Mouse (Mus musculus) thymus, postnatal 10 days (tissue): ENCODE results near the gene AA467197.

Experiments
- DNase-seq, 2 experiments: peaks; one replicate each; pipeline ENCODE4 v3.0.0; 2021; ENCODE audit warnings: low spot score in 2 of 2

AA467197 gene

DNA sequence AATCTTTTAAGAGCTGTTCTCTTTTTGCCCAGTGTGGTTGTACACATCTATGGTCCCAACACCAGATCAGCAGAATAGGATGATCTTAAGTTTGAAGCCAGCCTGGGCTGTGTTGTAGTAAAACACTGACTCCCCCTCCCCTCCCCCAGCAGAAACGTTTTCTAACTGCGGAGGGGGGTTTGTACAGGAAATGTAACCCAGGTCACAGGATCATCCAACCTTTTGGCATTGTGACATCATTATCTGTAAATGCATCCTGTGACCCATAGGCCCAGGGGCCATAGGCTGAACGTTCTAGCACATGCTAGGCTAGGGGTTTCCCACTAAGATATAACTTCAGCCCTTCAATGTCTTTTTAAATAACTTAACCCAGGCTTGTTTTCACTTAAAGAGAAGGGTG is at the start of gene AA467197:
AA467197 (plus strand) TSS at position 301 of the 400 bp plus-strand sequence.
- no peak for DNase-seq

DNA sequence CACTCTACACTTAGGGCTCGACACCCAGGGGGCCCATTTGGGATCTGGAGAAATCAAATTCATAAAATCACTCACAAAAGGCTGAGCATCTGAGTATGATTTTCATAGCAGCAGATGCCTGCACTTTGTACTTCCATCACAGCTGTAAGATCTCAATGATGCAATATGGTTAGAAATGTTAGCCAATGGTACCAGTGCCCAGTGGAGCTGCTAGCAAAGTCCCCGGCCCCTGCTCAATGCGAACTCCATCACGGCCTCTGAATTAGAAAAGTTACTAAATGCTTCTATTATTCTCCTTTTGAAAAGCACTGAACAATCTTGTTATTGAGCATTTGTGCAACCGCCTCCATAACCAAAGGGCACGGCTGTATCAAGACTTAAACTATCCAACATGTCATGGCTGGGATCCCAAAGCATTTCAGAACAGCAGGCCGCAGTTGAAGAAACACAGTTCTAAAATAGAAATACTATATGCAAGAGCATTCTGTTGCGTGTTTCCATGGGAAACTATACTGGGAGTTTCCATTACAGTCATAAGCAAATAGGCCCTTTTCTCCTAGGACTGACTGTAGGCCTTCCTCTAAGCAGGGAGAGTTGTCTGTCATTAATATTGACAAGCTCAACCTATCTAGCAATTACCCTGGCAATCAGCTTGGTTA is 48.8 kb upstream of the AA467197 start:
- DNase-seq: no peak

DNA sequence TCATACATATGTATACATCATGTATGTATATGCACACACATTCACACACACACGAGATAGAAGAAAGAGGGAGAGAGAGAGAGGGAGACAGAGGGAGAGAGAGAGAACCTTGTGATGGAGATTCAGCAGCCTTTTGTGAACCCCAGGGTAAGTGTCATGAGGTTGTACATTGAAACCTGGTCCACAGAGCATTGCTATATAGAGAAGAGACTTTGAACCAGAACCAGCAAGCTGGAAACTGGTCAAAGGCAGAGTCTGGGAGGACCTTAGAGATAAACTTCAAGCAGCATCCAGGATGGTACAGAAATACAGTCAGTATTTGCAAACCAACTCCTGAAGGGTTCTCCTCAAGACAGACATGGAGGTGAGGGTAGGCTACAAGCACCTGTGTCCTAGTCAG is 46.4 kb upstream of the AA467197 start:
- DNase-seq: no peak

DNA sequence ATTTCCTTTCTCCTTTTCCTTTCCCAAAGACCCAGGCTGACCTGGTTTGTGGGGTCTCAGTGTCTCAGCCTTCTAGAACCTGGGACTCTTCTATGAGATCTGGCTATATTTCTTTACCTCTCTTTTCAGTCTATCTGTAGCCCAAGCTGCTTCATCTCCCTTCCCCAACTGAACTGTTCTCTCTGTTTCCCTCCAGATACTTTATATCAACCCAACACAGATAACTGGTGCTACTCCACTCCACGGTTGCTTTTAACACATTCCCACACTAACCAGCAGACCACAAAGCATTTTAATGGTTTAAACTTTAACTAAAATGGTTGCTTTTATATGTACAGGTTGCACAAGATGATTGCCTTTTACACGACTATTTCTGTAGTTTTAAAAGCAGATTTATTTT is 45.6 kb upstream of the AA467197 start:
- DNase-seq: no peak

DNA sequence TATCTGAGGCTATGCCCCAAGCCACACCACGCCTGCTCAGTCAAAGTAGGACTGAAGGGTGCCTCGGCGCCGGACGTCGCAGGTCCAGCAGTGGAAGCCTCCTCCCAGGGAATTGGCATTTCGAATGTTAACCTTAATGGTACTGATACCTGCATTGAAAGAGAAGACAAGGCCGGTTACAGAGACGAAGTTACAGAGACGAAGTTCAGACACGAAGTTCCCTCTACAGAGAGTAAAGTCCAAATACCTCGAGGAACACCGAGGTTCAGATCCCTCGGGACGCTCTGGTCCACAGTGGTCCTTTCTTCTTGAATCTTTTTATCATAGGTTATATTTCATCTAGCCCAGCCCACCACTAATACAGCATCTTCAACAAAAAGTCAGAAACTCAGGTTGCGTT is 41.3 kb upstream of the AA467197 start:
- no peak for DNase-seq

DNA sequence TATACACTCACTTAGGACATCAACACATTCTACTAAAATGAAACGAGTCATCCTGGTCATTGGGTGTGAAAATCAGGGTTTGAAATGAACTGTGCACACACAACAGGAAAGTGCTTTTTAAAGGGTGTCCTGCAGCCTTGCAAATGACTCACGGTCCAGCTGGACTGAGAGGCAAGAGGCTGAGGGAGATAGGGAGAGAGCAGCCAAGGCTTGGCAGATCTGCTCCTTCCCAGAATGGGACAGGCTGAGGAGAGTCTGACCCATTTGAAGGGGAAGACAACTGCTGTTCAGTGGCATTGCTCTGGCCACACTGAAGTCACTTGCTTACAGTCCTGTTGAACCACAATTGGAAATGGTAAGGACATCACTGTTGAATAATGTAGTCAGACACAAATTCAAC is 37.0 kb upstream of the AA467197 start:
- no peak for DNase-seq

DNA sequence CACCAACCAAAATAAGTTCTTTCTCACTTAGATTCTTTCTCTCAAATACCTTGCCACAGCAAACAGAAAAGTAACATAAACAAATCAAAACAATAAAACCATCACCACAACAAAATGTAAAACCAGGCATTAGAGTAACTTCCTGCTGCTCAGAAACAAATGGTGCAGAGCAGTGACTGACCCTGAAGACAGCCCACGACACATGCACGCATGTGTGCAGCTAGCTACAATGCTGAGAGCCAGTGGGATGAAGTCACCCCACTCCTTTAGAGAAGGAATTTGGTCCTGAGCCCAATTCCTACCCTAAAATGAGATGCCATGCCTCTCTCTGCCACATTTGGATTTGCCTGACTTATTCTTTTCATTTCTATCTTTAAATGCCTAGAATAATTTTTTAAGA is 35.4 kb upstream of the AA467197 start:
- no peak for DNase-seq

DNA sequence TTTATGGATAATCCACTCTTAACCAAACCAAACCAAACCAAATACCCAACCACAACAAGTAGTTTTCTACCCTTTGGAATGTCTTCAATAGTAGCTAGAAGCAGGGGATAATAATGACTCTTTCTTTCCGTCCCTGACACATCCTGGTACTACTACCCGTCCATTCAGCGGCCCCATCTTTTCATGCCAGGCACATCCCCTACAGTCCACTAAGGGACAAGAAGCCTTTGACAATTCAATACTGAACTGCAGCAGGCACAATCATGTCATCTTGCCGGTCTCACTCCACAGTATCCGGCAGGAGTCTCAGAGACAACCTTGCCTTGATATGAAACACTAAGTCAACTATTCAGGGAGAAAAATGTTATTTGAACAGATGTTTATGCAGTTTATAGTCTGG is 31.0 kb upstream of the AA467197 start:
- no peak for DNase-seq

DNA sequence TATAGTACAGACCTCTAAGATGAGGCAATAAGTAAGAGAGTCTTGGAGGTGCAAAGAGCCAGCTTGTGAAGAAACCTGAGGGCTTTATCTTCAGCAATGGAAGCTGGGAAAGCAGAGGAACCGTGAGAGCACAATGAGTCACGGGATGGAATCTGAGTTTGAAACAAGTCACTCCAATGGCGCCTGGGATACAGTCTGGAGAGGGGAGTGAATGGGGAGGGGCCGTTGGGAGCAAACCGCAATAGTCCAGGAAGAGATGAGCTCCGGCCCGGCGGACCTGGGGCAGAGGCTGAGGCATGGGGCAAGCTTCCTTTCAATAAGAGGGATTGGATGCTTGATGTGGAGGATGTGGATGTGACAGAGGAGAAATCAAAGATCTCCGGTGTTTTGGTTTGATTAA is 28.0 kb upstream of the AA467197 start:
- no peak for DNase-seq

DNA sequence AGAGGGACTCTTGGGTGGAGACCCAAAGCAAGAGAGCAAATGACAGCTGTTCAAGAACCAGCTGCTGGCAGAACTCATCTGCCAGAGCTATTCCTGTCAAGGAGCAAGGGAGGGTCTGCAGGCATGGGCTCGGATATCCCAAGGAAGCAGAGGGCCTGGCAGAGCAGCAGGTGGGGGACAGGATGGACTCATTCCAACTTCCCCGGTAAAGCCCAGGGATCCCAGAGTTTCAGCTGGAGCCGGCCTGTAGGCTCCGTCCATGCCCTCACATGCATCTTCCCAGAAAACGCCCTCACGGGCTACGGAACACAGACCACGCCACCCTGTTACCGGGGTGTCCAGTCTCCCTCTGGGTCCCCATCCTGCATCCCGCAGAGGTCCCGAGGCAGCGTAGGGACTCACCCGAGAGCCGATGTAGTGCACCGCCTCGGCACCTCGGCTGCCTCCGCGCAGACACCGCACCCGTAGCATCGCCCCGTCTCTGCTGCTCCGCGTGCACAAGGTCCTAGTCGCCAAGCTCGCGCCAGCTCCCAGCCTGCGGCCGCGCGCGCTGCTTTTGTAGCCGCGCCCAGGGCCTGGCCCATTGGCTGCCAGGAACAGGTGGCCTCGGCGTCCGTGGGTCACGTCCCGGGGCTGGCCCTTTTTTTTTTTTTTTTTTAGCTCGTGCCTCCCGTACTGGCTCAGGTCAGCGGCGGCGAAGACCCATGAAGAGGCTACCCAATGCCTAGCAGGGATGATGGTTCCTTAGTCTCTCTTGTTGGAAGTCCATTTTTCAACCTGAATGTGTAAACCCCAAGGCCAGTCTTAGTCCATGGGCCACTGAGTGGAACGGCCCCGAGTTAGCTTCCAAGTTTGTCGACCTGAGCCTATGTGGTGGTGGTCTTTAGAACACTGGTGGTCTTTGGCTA is 25.8 kb upstream of the AA467197 start, which contains the start of gene Gatm:
Gatm (minus strand) TSS at position 558 of the 908 bp plus-strand sequence.
- peak in 1 of 2 experiments; percentile 11 for DNase-seq

DNA sequence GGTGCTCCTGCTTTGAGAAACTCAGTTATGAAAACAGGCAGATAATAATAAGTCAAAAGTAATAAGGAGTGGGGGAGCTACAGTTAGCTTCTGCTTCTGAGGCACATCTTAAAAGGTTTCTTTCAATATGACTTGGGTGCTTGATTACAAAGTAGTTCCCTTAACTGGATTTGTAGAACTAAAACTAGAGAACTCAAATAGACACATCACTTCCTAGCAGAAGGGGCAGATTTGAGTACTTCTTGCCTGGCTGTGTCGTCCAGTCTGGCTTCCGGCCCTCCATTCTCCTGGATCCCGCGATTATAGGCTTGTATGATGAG is 25.2 kb upstream of the AA467197 start:
- no peak for DNase-seq

DNA sequence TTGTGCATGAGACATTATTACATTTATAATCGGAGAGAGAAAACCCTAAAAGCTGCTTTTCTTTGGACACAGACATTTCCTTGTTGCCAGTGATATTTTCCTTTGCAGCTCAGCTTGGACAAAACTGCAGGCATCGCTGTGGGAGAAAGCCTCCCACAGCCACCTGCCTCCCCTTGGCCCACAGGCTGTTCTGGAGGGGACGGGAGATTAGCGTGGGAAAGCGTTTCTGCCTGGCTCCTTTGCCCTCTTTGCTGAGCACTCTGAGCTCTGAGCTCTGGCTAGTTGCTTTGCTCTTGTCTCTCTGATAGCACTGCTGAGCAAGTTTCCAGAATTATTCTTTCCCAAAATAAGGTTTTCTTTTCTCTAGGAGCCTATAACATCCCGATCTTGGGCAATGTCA is 20.5 kb upstream of the AA467197 start:
- DNase-seq: no peak

DNA sequence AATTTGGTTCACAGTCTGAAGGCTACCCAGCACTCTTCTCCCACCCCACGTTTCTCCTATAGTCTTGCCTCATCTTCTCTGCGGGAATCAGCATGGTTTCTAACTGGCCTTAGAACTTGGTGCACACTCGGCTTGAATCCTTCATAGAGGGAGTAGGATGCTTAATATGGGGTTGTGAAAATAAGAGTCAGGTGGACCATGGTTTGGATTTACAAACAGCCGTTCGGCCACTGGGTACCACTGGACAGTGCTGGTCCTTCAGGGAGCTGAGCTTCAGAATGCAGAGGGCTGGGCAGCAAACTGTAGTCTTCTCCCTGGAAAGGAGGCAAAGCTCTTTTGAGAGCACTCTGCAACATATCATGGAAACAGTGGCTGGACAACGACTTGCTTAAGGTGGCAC is 19.0 kb upstream of the AA467197 start:
- no peak for DNase-seq

DNA sequence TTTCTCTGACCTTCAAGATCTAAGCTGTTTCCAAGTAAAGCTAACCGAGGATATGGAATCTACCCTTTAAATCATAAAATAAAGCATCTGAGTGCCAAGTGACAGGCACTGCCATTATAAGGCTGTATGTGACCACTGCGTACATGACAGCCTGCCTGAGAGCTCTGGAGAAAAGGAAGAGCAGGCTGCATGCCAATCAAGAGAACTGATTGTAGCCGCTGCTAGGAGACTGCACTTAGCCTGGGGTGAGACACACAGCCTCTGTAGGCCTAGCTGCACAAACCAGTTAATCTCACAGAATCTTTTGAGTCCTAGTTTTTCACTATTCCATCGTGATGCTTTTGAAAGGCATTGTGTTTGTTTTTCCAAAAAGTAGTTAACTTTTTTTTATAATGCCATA is 18.1 kb upstream of the AA467197 start:
- DNase-seq: no peak

DNA sequence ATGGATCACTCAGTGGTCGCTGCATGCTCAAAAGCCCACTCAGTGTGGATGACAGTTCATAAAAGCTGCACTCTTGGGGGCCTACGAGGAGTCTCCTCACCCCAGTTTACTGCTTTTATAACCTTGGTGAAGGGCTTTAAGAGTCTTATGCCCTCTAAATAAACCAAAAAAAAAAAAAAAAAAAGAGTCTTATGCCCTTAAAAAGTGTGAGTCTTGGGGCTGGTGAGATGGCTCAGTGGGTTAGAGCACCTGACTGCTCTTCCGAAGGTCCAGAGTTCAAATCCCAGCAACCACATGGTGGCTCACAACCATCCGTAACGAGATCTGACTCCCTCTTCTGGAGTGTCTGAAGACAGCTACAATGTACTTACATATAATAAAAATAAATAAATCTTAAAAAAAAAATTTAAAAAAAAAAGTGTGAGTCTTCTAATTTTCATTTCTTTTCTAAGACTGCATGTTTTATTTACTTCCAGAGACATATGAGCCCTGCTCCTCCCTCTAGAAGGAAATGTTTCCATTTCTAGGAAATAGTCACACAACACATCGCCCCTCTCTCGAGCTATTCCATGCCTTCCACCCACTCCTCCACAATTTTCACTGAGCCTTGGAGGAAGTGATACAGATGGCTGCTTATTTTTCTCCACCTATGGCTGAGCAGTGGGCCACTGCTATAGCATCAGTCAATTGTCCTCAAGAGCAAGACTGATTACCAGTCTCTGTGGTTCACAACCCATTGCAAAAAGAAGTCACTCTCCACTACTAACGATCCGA is 15.3 kb upstream of the AA467197 start:
- DNase-seq: no peak

DNA sequence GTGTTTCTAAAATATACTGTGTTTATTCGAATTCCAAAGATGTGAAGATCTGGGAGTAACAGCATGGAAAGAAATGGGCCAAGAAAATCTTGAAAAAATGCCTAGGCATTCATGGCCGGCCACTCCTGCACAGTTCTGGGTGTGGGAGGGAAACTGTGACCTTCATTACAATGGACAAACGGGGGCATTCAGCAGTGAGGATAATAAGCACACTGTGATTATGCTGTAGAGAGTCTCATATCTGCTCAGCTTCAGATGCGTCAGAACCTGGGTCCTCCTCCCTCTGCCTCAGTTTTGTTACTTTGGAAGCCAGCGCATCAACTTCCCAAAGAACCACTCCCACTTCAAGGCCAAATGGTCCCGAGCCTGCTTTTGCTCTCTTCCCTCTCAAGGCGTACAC is 10.9 kb upstream of the AA467197 start:
- no peak for DNase-seq

DNA sequence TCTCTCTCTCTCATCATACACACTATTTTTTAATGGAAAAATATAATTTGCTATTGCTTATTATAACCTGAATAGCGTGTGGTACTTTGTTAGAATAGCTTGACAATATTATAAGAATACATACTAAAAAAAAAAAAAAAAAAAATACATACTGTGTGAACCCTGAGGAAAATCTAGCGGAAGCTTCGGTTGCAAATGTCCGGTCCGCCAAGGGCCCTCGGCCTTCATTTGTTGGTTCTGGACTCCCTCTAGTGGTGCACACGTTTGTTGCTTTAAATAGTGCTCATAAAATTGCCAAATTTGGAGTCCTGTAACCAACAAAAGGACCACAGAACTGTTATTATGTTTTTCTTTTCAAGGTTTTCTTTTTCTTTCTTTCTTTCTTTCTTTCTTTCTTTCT is 7.8 kb upstream of the AA467197 start:
- DNase-seq: peak; percentile 29 to 65

DNA sequence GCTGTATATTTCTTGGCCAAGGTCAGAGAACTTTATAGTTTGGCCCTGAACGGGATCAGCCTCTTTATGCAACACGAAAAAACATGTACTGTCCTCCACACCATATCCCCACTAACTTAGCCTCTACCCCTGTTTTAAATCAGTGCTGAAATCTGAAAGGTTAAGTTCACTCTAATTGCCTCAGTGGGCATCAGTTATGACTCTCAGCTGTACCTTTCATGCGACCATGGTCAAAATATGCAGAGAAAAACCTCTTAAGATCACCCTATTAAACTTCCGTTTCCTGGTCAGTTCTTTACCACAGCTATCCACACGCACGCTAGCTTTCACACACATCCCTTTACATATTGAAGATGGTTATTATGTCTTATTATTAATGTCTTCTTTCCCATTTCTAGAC is 6.9 kb upstream of the AA467197 start:
- no peak for DNase-seq

DNA sequence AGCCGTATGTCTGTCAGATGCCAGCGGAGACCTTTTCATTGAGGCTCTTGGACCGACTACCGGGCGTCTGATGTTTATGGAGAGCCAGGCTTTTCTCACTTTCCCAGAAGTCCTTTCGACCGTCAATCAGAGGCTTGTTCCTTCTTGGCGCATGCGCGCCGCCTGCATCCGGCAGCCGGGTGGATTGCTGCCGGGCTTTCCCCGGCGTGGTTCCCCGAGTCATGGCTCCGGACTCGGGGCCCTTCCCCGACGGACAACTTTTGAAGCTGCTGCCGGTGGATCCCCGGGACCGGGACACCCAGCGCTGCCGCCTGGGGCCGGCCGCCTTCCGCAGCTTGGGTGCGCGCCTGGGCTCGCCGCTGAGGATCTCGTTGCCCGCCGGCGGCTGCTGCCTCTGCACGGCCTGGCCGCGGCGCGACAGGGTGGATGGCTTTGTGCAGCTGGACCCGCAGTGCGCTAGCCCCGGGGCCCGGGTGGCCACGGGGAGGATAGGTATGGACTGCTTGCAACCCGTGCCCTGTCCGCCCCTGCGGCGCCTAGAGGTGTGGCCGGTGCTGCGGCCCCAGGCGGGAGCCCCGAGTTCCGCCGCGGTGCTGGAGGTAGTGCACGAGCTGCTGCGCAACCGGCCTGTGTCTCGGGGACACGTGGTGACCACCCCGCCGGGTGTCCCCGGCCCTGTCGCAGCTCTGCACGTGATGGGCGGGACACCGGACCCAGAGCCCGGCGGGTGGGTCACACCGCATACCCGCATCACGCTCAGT is 6.1 kb upstream of the AA467197 start:
- DNase-seq: peak; percentile 72 to 82

DNA sequence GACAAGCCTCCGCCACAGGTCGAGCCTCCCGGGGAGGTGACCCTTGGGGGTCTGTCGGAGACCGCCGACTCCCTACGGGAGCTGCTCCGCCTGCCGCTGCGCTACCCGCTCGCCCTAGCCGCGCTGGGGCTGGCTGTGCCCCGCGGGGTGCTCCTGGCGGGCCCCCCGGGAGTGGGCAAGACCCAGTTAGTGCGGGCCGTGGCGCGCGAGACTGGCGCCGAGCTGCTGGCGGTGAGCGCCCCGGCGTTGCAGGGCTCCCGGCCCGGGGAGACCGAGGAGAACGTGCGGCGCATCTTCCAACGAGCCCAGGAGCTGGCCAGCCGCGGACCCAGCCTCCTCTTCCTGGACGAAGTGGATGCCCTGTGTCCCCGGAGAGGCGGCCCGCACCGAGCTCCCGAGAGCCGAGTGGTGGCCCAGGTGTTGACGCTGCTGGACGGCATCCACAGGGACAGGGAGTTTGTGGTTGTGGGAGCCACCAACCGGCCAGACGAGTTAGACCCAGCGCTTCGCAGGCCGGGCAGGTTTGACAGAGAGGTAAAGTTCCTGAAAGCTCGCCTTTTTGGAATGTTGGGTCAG is 5.5 kb upstream of the AA467197 start:
- peak; percentile 13 to 41 for DNase-seq

DNA sequence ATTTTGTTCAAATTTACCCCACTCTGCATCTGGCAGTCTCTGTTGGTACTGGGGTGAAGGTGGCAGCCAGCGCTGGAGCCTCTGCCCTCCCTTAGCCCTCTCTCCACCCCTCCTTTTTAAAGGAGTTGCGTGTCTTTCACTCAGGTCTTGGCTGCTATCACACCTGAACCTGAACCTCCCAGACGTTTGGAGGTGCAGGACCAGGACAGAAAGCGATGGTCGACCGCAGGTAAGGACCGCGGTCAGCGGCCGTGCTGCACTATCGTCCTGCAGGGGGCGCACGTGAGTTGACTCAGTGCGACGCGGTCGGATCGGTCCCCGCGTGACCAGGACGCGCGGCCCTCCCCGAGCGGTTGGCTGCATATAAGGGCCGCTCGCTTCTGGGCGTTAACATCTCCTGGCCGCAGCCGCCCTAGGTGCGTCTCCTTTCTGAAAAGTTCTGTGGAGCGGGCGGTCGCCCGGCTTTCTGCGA is 776 bp downstream of the AA467197 start:
- DNase-seq: peak; percentile 47 to 79
